Mouse (Mus musculus) thymus, adult 18-20 months (tissue): ENCODE data around the gene Magee1.
"Not testable (repeated sequence)": the region's sequence is repeated elsewhere in the genome, so short reads cannot be mapped to it uniquely, and the experiment has no call there.

Experiments
- DNase-seq, 2 experiments: peaks; one replicate each; pipeline ENCODE4 v3.0.0; 2022; ENCODE audit warnings: mixed read lengths in 2 of 2

Magee1 gene

GRCm38 (mm10) chrX:105120275-105121226 lies at the start of gene Magee1:
Gene Magee1, plus strand, starts transcription at chrX:105120378.
- DNase-seq, result peak; percentile 53 to 54

- peak in 1 of 2 experiments; percentile 5 for DNase-seq
Observed at GRCm38 (mm10) chrX:105079151-105079550, 41.0 kb upstream of the Magee1 start.

GRCm38 (mm10) chrX:105079615-105080092 lies 40.5 kb upstream of the Magee1 start, which contains the start of gene Pbdc1:
Gene Pbdc1, plus strand, starts transcription at chrX:105079756.
- DNase-seq, result peak; percentile 73 to 92

- no peak for DNase-seq
Observed at GRCm38 (mm10) chrX:105080096-105080495, 40.1 kb upstream of the Magee1 start.

DNA sequence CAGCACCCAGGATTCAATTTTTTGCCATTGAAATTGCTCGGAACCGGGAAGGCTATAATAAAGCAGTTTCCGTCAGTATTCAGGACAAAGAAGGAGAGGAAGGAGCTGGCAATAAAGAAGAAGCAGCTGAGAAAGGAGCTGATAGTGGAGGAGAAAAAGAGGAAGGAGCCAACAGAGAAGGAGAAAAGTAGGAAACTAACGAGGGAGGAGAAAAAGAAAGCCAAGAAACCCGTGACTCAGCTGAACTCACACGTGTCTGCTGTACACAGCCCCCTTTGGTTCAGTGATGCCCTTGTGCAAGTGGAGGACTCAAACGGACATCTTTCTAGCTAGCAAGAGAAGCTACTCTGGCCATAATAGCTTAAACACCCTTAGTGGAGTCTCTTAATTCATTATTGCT lies 37.2 kb upstream of the Magee1 start:
- DNase-seq, result not testable (repeated sequence)

DNA sequence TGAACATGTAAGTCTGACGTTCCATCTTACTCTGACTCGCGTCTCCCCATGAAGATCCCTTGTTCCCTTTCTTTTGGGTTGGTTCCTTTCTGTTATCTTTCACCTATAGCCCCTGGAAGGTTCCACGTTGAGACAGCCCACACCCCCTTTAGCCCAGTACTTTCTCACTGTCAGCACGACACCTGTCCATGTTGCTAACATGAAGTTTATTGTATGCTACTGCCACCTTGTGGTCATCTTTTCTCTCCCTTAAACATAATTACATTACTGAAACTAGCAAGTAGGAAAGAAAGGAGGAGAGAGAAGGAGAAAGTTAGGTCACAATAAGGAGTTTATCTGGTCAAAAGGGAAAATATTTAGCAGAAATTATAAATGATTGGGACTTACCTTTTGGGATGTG lies 16.0 kb upstream of the Magee1 start:
- no peak for DNase-seq

DNA sequence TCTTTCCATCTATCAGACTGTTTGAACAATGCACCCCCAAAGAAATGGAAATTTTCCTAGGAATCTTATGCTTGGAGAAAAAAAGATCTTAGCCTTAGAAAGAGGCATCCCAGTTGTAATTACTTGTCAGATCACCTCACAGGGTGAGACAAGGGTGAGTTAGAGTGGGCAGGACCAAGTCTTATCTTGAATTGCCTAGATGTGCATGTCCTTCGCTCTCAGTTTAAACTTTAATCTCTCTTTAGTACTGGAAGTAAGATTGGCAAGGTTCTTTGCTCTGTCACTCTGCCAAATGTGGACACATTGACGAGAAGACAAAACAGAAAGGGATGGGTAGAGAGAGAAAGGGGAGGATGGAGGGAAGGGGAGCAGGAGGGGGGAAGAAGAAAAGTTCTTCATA lies 5.2 kb upstream of the Magee1 start:
- no peak for DNase-seq

DNA sequence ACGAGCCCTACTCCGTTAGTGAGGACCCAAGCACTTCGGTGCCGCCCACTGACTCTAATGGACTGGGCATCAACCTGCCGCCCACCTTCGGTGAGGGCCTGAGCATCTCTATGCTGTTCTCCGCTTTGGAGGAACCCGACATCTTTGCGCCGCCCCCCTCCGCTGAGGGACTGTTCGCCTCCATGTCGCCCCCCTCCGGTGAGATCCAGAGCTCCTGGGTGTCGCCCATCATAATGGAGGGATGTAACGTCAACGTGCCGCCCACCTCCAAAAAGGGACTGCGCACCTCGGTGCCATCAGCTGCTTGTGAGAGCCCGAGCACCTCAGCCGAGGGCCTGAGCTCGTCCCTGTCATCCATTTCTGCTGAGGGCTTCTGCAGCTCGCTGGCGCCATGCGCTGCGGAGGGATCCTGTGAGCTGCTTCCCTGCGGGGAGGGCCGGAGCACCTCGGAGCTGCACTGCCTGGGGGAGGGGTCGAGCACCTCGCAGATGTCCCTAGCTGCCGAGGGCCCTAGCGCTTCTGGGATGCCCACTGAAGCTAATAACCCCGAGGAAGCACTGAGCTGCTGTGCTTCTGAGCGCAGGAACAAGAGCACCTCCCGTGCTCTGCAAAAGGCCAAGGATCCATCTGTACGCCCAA lies 1.2 kb downstream of the Magee1 start:
- peak; percentile 60 to 64 for DNase-seq

- no peak for DNase-seq
Observed at GRCm38 (mm10) chrX:105124903-105125302, 4.7 kb downstream of the Magee1 start.

DNA sequence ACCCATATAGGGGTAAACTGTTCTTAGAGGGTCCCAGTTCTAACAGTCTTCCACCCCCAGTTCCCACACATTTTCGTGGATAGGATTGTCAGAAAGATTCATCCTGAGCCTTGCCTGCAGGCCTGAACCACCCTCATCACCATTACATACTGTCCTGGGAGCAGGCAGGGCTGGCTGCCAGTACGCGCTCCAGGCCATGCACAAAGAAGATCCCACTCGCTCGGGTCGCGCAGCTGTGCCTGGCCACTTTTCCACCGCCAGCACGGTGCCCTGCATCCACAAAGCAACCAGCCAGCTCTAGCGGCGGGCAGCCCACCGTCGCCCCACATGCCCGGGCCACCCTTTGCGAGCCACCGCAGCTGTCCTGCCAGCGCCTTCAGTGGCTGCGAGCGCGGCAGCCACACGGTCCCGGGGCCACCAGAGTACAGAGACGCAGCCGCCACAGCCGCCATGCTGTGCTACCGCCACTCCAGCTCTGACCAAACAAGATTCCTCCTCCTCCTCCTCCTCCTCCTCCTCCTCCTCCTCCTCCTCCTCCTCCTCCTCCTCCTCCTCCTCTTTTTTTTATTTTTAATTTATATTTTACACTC lies 31.8 kb downstream of the Magee1 start:
- no peak for DNase-seq

- not testable (repeated sequence) for DNase-seq
Observed at GRCm38 (mm10) chrX:105165007-105165406, 44.8 kb downstream of the Magee1 start.

- DNase-seq, result no peak
Observed at GRCm38 (mm10) chrX:105167217-105167616, 47.0 kb downstream of the Magee1 start.
